Mouse (Mus musculus): ENCODE measurements around the gene Olfr1066. TPM values are rescaled to one million over a fixed set of nuclear protein-coding genes. Genes with fewer than 3 reads are reported as not detected.

Gene Olfr1066
- polyA plus RNA-seq (2014; fragmentation: Illumina TruSeq; extraction: RNeasy Lipid Tissue Mini Kit (QIAGEN cat#74804); ENCODE audit: low read depth, low replicate concordance): not detected

GRCm38 (mm10) chr2:86456169-86456568, at the start of gene Olfr1066:
Olfr1066 (minus strand) TSS chr2:86456269.

GRCm38 (mm10) chr2:86487286-86487685, 31.2 kb upstream of the Olfr1066 start, which contains the start of gene Olfr228:
Olfr228 (minus strand) TSS chr2:86487386.

DNA sequence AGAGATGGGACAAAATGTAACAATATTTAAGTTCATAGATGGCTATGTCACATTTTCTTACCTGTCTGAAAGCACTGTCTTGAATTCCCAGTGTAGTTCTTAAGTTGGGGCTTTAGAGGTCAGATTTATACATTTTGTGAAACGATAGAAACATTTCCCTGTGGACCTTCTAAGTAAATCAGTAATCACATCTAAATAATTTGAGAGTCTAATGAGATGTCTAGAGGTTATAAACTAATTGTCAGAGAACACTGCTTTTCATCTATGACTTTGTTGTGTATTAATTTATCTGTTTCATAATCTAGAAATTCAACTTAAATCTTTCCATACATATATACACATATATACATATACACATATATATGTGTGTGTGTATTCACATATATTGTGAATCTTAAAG, 5.6 kb downstream of the Olfr1066 start, which contains the start of gene Olfr1065:
TSS of gene Olfr1065 (minus strand) at position 101 of the 400 bp plus-strand sequence.

DNA sequence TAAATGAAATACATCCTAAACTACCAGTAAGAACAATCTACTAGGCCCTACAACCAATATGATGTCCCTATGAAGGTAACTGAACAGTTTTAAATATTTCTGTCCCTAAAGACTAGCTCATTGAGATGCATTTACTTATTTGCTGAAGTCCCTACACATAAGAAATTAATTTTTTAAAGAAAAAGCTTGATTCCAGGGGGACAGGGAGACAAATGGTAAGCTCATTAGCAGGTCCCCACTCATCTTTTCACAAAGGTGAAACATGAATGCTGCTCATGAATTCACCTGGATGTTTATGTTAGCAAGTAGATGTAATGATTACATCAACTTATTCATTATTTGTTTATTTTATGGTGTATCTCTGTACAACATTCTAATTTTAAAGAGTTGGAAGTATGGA, 29.4 kb downstream of the Olfr1066 start, which contains the start of gene Olfr1062:
TSS of gene Olfr1062 (minus strand) at position 101 of the 400 bp plus-strand sequence.

GRCm38 (mm10) chr2:86413950-86414349, 42.1 kb downstream of the Olfr1066 start, which contains the start of gene Olfr1061:
Olfr1061 (minus strand) TSS chr2:86414050.

Other genes starting within 250 kb of the Olfr1066 start
- not detected for gene Olfr1046, start 237.0 kb downstream of the Olfr1066 start, polyA plus RNA-seq (2014; fragmentation: Illumina TruSeq; extraction: RNeasy Lipid Tissue Mini Kit (QIAGEN cat#74804); ENCODE audit: low read depth, low replicate concordance)
- gene Olfr1047, start 224.9 kb downstream of the Olfr1066 start, polyA plus RNA-seq (2014; fragmentation: Illumina TruSeq; extraction: RNeasy Lipid Tissue Mini Kit (QIAGEN cat#74804); ENCODE audit: low read depth, low replicate concordance): not detected
- gene Olfr1048, start 216.0 kb downstream of the Olfr1066 start, polyA plus RNA-seq (2014; fragmentation: Illumina TruSeq; extraction: RNeasy Lipid Tissue Mini Kit (QIAGEN cat#74804); ENCODE audit: low read depth, low replicate concordance): not detected
- not detected for gene Olfr1049, start 197.9 kb downstream of the Olfr1066 start, polyA plus RNA-seq (2014; fragmentation: Illumina TruSeq; extraction: RNeasy Lipid Tissue Mini Kit (QIAGEN cat#74804); ENCODE audit: low read depth, low replicate concordance)
- not detected for gene Olfr1051, start 177.2 kb downstream of the Olfr1066 start, polyA plus RNA-seq (2014; fragmentation: Illumina TruSeq; extraction: RNeasy Lipid Tissue Mini Kit (QIAGEN cat#74804); ENCODE audit: low read depth, low replicate concordance)
- gene Olfr1052, start 163.8 kb downstream of the Olfr1066 start, polyA plus RNA-seq (2014; fragmentation: Illumina TruSeq; extraction: RNeasy Lipid Tissue Mini Kit (QIAGEN cat#74804); ENCODE audit: low read depth, low replicate concordance): not detected
- not detected for gene Olfr1053, start 141.0 kb downstream of the Olfr1066 start, polyA plus RNA-seq (2014; fragmentation: Illumina TruSeq; extraction: RNeasy Lipid Tissue Mini Kit (QIAGEN cat#74804); ENCODE audit: low read depth, low replicate concordance)
- not detected for gene Olfr1054, start 120.8 kb downstream of the Olfr1066 start, polyA plus RNA-seq (2014; fragmentation: Illumina TruSeq; extraction: RNeasy Lipid Tissue Mini Kit (QIAGEN cat#74804); ENCODE audit: low read depth, low replicate concordance)
- gene Olfr1055, start 106.0 kb downstream of the Olfr1066 start, polyA plus RNA-seq (2014; fragmentation: Illumina TruSeq; extraction: RNeasy Lipid Tissue Mini Kit (QIAGEN cat#74804); ENCODE audit: low read depth, low replicate concordance): not detected
- gene Olfr1056, start 93.8 kb downstream of the Olfr1066 start, polyA plus RNA-seq (2014; fragmentation: Illumina TruSeq; extraction: RNeasy Lipid Tissue Mini Kit (QIAGEN cat#74804); ENCODE audit: low read depth, low replicate concordance): not detected
- gene Olfr1057, start 77.9 kb downstream of the Olfr1066 start, polyA plus RNA-seq (2014; fragmentation: Illumina TruSeq; extraction: RNeasy Lipid Tissue Mini Kit (QIAGEN cat#74804); ENCODE audit: low read depth, low replicate concordance): not detected
- gene Olfr1058, start 67.7 kb downstream of the Olfr1066 start, polyA plus RNA-seq (2014; fragmentation: Illumina TruSeq; extraction: RNeasy Lipid Tissue Mini Kit (QIAGEN cat#74804); ENCODE audit: low read depth, low replicate concordance): not detected
- not detected for gene Olfr1061, start 42.2 kb downstream of the Olfr1066 start, polyA plus RNA-seq (2014; fragmentation: Illumina TruSeq; extraction: RNeasy Lipid Tissue Mini Kit (QIAGEN cat#74804); ENCODE audit: low read depth, low replicate concordance)
- gene Olfr1062, start 29.5 kb downstream of the Olfr1066 start, polyA plus RNA-seq (2014; fragmentation: Illumina TruSeq; extraction: RNeasy Lipid Tissue Mini Kit (QIAGEN cat#74804); ENCODE audit: low read depth, low replicate concordance): not detected
- gene Olfr1065, start 5.7 kb downstream of the Olfr1066 start, polyA plus RNA-seq (2014; fragmentation: Illumina TruSeq; extraction: RNeasy Lipid Tissue Mini Kit (QIAGEN cat#74804); ENCODE audit: low read depth, low replicate concordance): not detected
- gene Olfr228, start 31.1 kb upstream of the Olfr1066 start, polyA plus RNA-seq (2014; fragmentation: Illumina TruSeq; extraction: RNeasy Lipid Tissue Mini Kit (QIAGEN cat#74804); ENCODE audit: low read depth, low replicate concordance): not detected
- not detected for gene Olfr1076, start 52.2 kb upstream of the Olfr1066 start, polyA plus RNA-seq (2014; fragmentation: Illumina TruSeq; extraction: RNeasy Lipid Tissue Mini Kit (QIAGEN cat#74804); ENCODE audit: low read depth, low replicate concordance)
- gene Olfr1079, start 86.2 kb upstream of the Olfr1066 start, polyA plus RNA-seq (2014; fragmentation: Illumina TruSeq; extraction: RNeasy Lipid Tissue Mini Kit (QIAGEN cat#74804); ENCODE audit: low read depth, low replicate concordance): not detected
- gene Olfr1080, start 102.0 kb upstream of the Olfr1066 start, polyA plus RNA-seq (2014; fragmentation: Illumina TruSeq; extraction: RNeasy Lipid Tissue Mini Kit (QIAGEN cat#74804); ENCODE audit: low read depth, low replicate concordance): not detected
- gene Olfr1082, start 142.7 kb upstream of the Olfr1066 start, polyA plus RNA-seq (2014; fragmentation: Illumina TruSeq; extraction: RNeasy Lipid Tissue Mini Kit (QIAGEN cat#74804); ENCODE audit: low read depth, low replicate concordance): not detected
- not detected for gene Olfr1084, start 183.5 kb upstream of the Olfr1066 start, polyA plus RNA-seq (2014; fragmentation: Illumina TruSeq; extraction: RNeasy Lipid Tissue Mini Kit (QIAGEN cat#74804); ENCODE audit: low read depth, low replicate concordance)
- not detected for gene Olfr1085, start 205.8 kb upstream of the Olfr1066 start, polyA plus RNA-seq (2014; fragmentation: Illumina TruSeq; extraction: RNeasy Lipid Tissue Mini Kit (QIAGEN cat#74804); ENCODE audit: low read depth, low replicate concordance)
- gene Olfr1086, start 223.8 kb upstream of the Olfr1066 start, polyA plus RNA-seq (2014; fragmentation: Illumina TruSeq; extraction: RNeasy Lipid Tissue Mini Kit (QIAGEN cat#74804); ENCODE audit: low read depth, low replicate concordance): not detected
- not detected for gene Olfr1087, start 242.1 kb upstream of the Olfr1066 start, polyA plus RNA-seq (2014; fragmentation: Illumina TruSeq; extraction: RNeasy Lipid Tissue Mini Kit (QIAGEN cat#74804); ENCODE audit: low read depth, low replicate concordance)